Mouse (Mus musculus) gastrocnemius, postnatal 36 days (tissue): ENCODE results near the gene Stard3. TPM values are rescaled to one million over a fixed set of nuclear protein-coding genes. Genes with fewer than 3 reads are reported as not detected.
A peak's percentile ranks its signal among the peaks of the same experiment; 100 is the strongest.

Experiments used
- DNase-seq, 2 experiments: peaks; one replicate each; pipeline ENCODE4 v3.0.0; 2022
- intact Hi-C: fragments of 180-260 bp; cut with DNase I; formaldehyde crosslinking; loops from one replicate; pipeline ENCODE4 v1.15.1; 2025
- total RNA-seq, 2 experiments: library from RNA; stranded (reverse); gene quantifications; 2 replicates each; pipeline ENCODE4 v1.2.3; 2021

The Stard3 gene
- total RNA-seq, 2 experiments from 2014 or later = 10.3 to 14.7 TPM

- DNase-seq = peak; percentile 63 to 68
- intact Hi-C loops = loop anchor here (1.0 kb wide), 1 partner anchor 26 kb away; no protein-coding TSS in a partner anchor
These were observed 12.9 kb upstream of the Stard3 start for GRCm38 (mm10) chr11:98345253-98345652.

GRCm38 (mm10) chr11:98346168-98346567, 12.0 kb upstream of the Stard3 start:
- no peak for DNase-seq

GRCm38 (mm10) chr11:98347385-98348082, 10.6 kb upstream of the Stard3 start:
- no peak for DNase-seq
- intact Hi-C loops = no loop called here

More at GRCm38 (mm10) chr11:98346168-98346567, 12.0 kb upstream of the Stard3 start:
- intact Hi-C loops = no loop called here

GRCm38 (mm10) chr11:98348083-98348961, 9.8 kb upstream of the Stard3 start, which contains the start of gene Ppp1r1b:
TSS of gene Ppp1r1b (plus strand) at chr11:98348404.
- DNase-seq = no peak
- intact Hi-C loops = no loop called here

GRCm38 (mm10) chr11:98349308-98349707, 8.9 kb upstream of the Stard3 start:
- intact Hi-C loops = no loop called here
- DNase-seq = no peak

- intact Hi-C loops = no loop called here
- no peak for DNase-seq
These were observed 5.7 kb upstream of the Stard3 start for GRCm38 (mm10) chr11:98352272-98352990.

GRCm38 (mm10) chr11:98353651-98354211, 4.4 kb upstream of the Stard3 start:
- intact Hi-C loops = no loop called here
- no peak for DNase-seq

- intact Hi-C loops = no loop called here
These were observed 3.7 kb upstream of the Stard3 start for GRCm38 (mm10) chr11:98354445-98354844.

GRCm38 (mm10) chr11:98355732-98356299, 2.4 kb upstream of the Stard3 start:
- intact Hi-C loops = loop anchor here (5.0 kb wide), 1 partner anchor 51 kb away; no protein-coding TSS in a partner anchor
- DNase-seq = no peak

More at GRCm38 (mm10) chr11:98354445-98354844, 3.7 kb upstream of the Stard3 start:
- no peak for DNase-seq

- DNase-seq = no peak
- intact Hi-C loops = loop anchor here (5.0 kb wide), 1 partner anchor 50 kb away; no protein-coding TSS in a partner anchor
These were observed 1.4 kb upstream of the Stard3 start for GRCm38 (mm10) chr11:98356625-98357394.

- intact Hi-C loops = loop anchor here (5.0 kb wide), 1 partner anchor 50 kb away; no protein-coding TSS in a partner anchor
- no peak for DNase-seq
These were observed 590 bp upstream of the Stard3 start for GRCm38 (mm10) chr11:98357396-98358160.

GRCm38 (mm10) chr11:98360866-98361521, 2.8 kb downstream of the Stard3 start:
- no peak for DNase-seq

GRCm38 (mm10) chr11:98363817-98364216, 5.6 kb downstream of the Stard3 start:
- intact Hi-C loops = no loop called here
- DNase-seq = no peak

More at GRCm38 (mm10) chr11:98360866-98361521, 2.8 kb downstream of the Stard3 start:
- intact Hi-C loops = no loop called here

GRCm38 (mm10) chr11:98364410-98364809, 6.2 kb downstream of the Stard3 start:
- intact Hi-C loops = no loop called here

GRCm38 (mm10) chr11:98366290-98366689, 8.1 kb downstream of the Stard3 start:
- no peak for DNase-seq
- intact Hi-C loops = no loop called here

More at GRCm38 (mm10) chr11:98364410-98364809, 6.2 kb downstream of the Stard3 start:
- no peak for DNase-seq

- intact Hi-C loops = no loop called here
These were observed 9.1 kb downstream of the Stard3 start for GRCm38 (mm10) chr11:98367171-98367862.

GRCm38 (mm10) chr11:98367863-98368186, 9.7 kb downstream of the Stard3 start:
- DNase-seq = no peak
- intact Hi-C loops = no loop called here

More at GRCm38 (mm10) chr11:98367171-98367862, 9.1 kb downstream of the Stard3 start:
- no peak for DNase-seq
